ENCODE assay signal across 8 mouse cellular contexts in genomic region chr7:127912938-127913337, GRCm38 (mm10). TPM values are rescaled to one million over a fixed set of nuclear protein-coding genes. Genes with fewer than 3 reads are reported as not detected.
DNase-seq lines count a peak whose midpoint lies in the region; ATAC-seq and TF ChIP-seq lines count a peak whose summit lies in the region.

No protein-coding gene starts in this region.

- H3K4me2 ChIP-seq in embryonic facial prominence, embryonic 14.5 days (ENCODE audit: low read depth, low read length) = peak overlapping the region; percentile 78
- peak overlapping the region; percentile 74 for H3K4me2 ChIP-seq in intestine, postnatal 0 days (replicated peaks; ENCODE audit: low read depth)
- peak overlapping the region; percentile 59 for H3K4me2 ChIP-seq in neural tube, embryonic 14.5 days (ENCODE audit: low read depth, low read length)

- WGBS in liver, adult 2 months = 6% methylated on average over 4 of the region's 4 CpGs
- 29% methylated on average over 4 of the region's 4 CpGs for WGBS in embryonic facial prominence, embryonic 14.5 days
- 7% methylated on average over 4 of the region's 4 CpGs for WGBS in intestine, postnatal 0 days
- 27% methylated on average over 4 of the region's 4 CpGs for WGBS in neural tube, embryonic 14.5 days

- H3K9me3 ChIP-seq in embryonic facial prominence, embryonic 14.5 days (ENCODE audit: control insufficient read depth, low read length) = no peaks in the 10 kb centered on the region
- no peaks in the 10 kb centered on the region for H3K9me3 ChIP-seq in intestine, postnatal 0 days (ENCODE audit: control insufficient read depth)
- no peaks in the 10 kb centered on the region for H3K9me3 ChIP-seq in neural tube, embryonic 14.5 days (ENCODE audit: control insufficient read depth, low read length)

- peaks cover 5% of the 10 kb centered on the region; the same call in 1 of the 2 replicates for H3K79me2 ChIP-seq in liver, adult 2 months (ENCODE audit: control insufficient read depth, insufficient read depth, low read length)

- no peaks in the 10 kb centered on the region for H3K27me3 ChIP-seq in liver, adult 2 months (ENCODE audit: control insufficient read depth, insufficient read depth, low read length)
- no peaks in the 10 kb centered on the region for H3K27me3 ChIP-seq in embryonic facial prominence, embryonic 14.5 days (replicated peaks; ENCODE audit: control insufficient read depth, insufficient read depth, low read length)
- H3K27me3 ChIP-seq in intestine, postnatal 0 days (replicated peaks; ENCODE audit: control insufficient read depth, insufficient read depth, low read length) = no peaks in the 10 kb centered on the region
- H3K27me3 ChIP-seq in neural tube, embryonic 14.5 days (ENCODE audit: control insufficient read depth, insufficient read depth, low read length) = no peaks in the 10 kb centered on the region

- peak overlapping the region; percentile 90 for H3K9ac ChIP-seq in liver, adult 2 months (ENCODE audit: low read depth, low read length)
- H3K9ac ChIP-seq in embryonic facial prominence, embryonic 14.5 days (ENCODE audit: low read depth, low read length) = peak overlapping the region; percentile 84
- peak overlapping the region; percentile 64 for H3K9ac ChIP-seq in intestine, postnatal 0 days (ENCODE audit: low read depth, low read length)
- peak overlapping the region; percentile 61 for H3K9ac ChIP-seq in neural tube, embryonic 14.5 days (replicated peaks; ENCODE audit: low read depth, low read length)

- no peak for TF ChIP-seq CTCF in liver, adult 2 months (IDR thresholded peaks at IDR 0.05; ENCODE audit: low read depth, low read length)
- no peak for TF ChIP-seq CTCF in intestine, postnatal 0 days (IDR thresholded peaks at IDR 0.05; ENCODE audit: low read depth)

- peak overlapping the region; percentile 94 for H3K4me3 ChIP-seq in liver, adult 2 months (ENCODE audit: insufficient read depth, low read depth, low read length)
- peak overlapping the region; percentile 90 for H3K4me3 ChIP-seq in embryonic facial prominence, embryonic 14.5 days (ENCODE audit: low read depth, low read length)
- H3K4me3 ChIP-seq in intestine, postnatal 0 days (ENCODE audit: low read depth, low read length) = peak overlapping the region; percentile 82
- peak overlapping the region; percentile 65 for H3K4me3 ChIP-seq in neural tube, embryonic 14.5 days (ENCODE audit: low read depth, low read length)

- H3K27ac ChIP-seq in liver, adult 2 months (replicated peaks; ENCODE audit: insufficient read depth, low read depth, low read length) = peak overlapping the region; percentile 54
- H3K27ac ChIP-seq in embryonic facial prominence, embryonic 14.5 days (replicated peaks; ENCODE audit: low read depth, low read length) = peak overlapping the region; percentile 92
- H3K27ac ChIP-seq in intestine, postnatal 0 days (ENCODE audit: low read depth, low read length) = peak overlapping the region; percentile 77
- H3K27ac ChIP-seq in neural tube, embryonic 14.5 days (ENCODE audit: low read depth, low read length) = 0 out of 2 replicates have a peak overlapping the region, but pooled peaks have one; percentile 70

- peaks cover 16% of the 10 kb centered on the region for H3K36me3 ChIP-seq in liver, adult 2 months (ENCODE audit: control insufficient read depth, insufficient read depth, low read length)
- H3K36me3 ChIP-seq in embryonic facial prominence, embryonic 14.5 days (ENCODE audit: control insufficient read depth, insufficient read depth, low read length) = peaks cover 49% of the 10 kb centered on the region
- peaks cover 22% of the 10 kb centered on the region for H3K36me3 ChIP-seq in intestine, postnatal 0 days (ENCODE audit: control insufficient read depth, insufficient read depth)
- peaks cover 20% of the 10 kb centered on the region for H3K36me3 ChIP-seq in neural tube, embryonic 14.5 days (ENCODE audit: control insufficient read depth, insufficient read depth, low read length)

- DNase-seq in liver, adult 2 months (ENCODE audit: extremely low read depth, low read depth, low spot score) = no peak
- no peak for DNase-seq in liver
- no peak for DNase-seq in embryonic facial prominence, embryonic 14.5 days (ENCODE audit: low spot score)
- no peak for DNase-seq in layer of hippocampus, adult 11-12 months (ENCODE audit: low spot score)
- no peak for DNase-seq in right cerebral cortex, postnatal 36 days (ENCODE audit: low spot score in 2 of 2)

- no peak for ATAC-seq in embryonic facial prominence, embryonic 14.5 days (ENCODE audit: low read depth)
- ATAC-seq in intestine, postnatal 0 days = no peak
- ATAC-seq in neural tube, embryonic 14.5 days (ENCODE audit: low read depth) = no peak
- ATAC-seq in monocyte, adult 5-6 weeks (replicated peaks; ENCODE audit: insufficient number of reproducible peaks, low FRiP score, low TSS enrichment, poor library complexity, severe bottlenecking) = no peak

- TF ChIP-seq POLR2A in liver, adult 2 months (IDR thresholded peaks at IDR 0.05; ENCODE audit: extremely low read depth, insufficient read depth, low read length) = no peak

- H3K4me1 ChIP-seq in liver, adult 2 months (ENCODE audit: control insufficient read depth, insufficient read depth, low read length) = peaks cover 11% of the 10 kb centered on the region
- H3K4me1 ChIP-seq in embryonic facial prominence, embryonic 14.5 days (ENCODE audit: control insufficient read depth, insufficient read depth, low read length) = peaks cover 4% of the 10 kb centered on the region; the same call in 1 of the 2 replicates
- peaks cover 4% of the 10 kb centered on the region; the same call in 1 of the 2 replicates for H3K4me1 ChIP-seq in intestine, postnatal 0 days (replicated peaks; ENCODE audit: control insufficient read depth, insufficient read depth, low read length)
- H3K4me1 ChIP-seq in neural tube, embryonic 14.5 days (ENCODE audit: control insufficient read depth, insufficient read depth, low read length) = peaks cover 5% of the 10 kb centered on the region; the same call in 1 of the 2 replicates

RNA-seq across cellular contexts. Expression of gene Kat8, which starts 0.6 kb away (rescaled TPM):
- 15.8 and 18.3 TPM in 2 replicates for total RNA-seq in liver, adult 2 months (2014; rRNA removed)
- polyA plus RNA-seq in liver, adult 2 months (2012; rRNA removed) = 11.5 and 12.6 TPM in 2 replicates
- 31.7 and 35.5 TPM in 2 replicates for polyA plus RNA-seq in embryonic facial prominence, embryonic 14.5 days (2014; fragmentation: Nextera tagmentation; extraction: Ambion mirVana)
- polyA plus RNA-seq in intestine, postnatal 0 days (2015; fragmentation: Nextera tagmentation; extraction: Ambion mirVana) = 17.4 and 18.0 TPM in 2 replicates
- 48.6 and 49.4 TPM in 2 replicates for polyA plus RNA-seq in neural tube, embryonic 14.5 days (2014; fragmentation: Nextera tagmentation; extraction: Ambion mirVana)
- 48.9 to 58.0 TPM (median 55.2 TPM) in 3 replicates for total RNA-seq in monocyte, adult 5-6 weeks (2017)

RNA-seq across cellular contexts. Expression of gene Bckdk, which starts 9.1 kb away (rescaled TPM):
- 8.2 and 12.0 TPM in 2 replicates for total RNA-seq in liver, adult 2 months (2014; rRNA removed)
- polyA plus RNA-seq in liver, adult 2 months (2012; rRNA removed) = 17.5 and 19.8 TPM in 2 replicates
- 121 and 125 TPM in 2 replicates for polyA plus RNA-seq in embryonic facial prominence, embryonic 14.5 days (2014; fragmentation: Nextera tagmentation; extraction: Ambion mirVana)
- 94.0 and 94.2 TPM in 2 replicates for polyA plus RNA-seq in intestine, postnatal 0 days (2015; fragmentation: Nextera tagmentation; extraction: Ambion mirVana)
- polyA plus RNA-seq in neural tube, embryonic 14.5 days (2014; fragmentation: Nextera tagmentation; extraction: Ambion mirVana) = 58.0 and 65.8 TPM in 2 replicates
- total RNA-seq in monocyte, adult 5-6 weeks (2017) = 10.0 to 27.5 TPM (median 12.5 TPM) in 3 replicates

RNA-seq across cellular contexts. Expression of gene Prss8, which starts 17.0 kb away (rescaled TPM):
- total RNA-seq in liver, adult 2 months (2014; rRNA removed) = 2.9 and 5.9 TPM in 2 replicates
- polyA plus RNA-seq in liver, adult 2 months (2012; rRNA removed) = 3.8 and 8.6 TPM in 2 replicates
- polyA plus RNA-seq in embryonic facial prominence, embryonic 14.5 days (2014; fragmentation: Nextera tagmentation; extraction: Ambion mirVana) = 11.1 and 11.3 TPM in 2 replicates
- 63.0 and 64.4 TPM in 2 replicates for polyA plus RNA-seq in intestine, postnatal 0 days (2015; fragmentation: Nextera tagmentation; extraction: Ambion mirVana)
- 0.39 TPM in 1 of 2 replicates, not detected in the other for polyA plus RNA-seq in neural tube, embryonic 14.5 days (2014; fragmentation: Nextera tagmentation; extraction: Ambion mirVana)
- not detected in 3 replicates for total RNA-seq in monocyte, adult 5-6 weeks (2017)

RNA-seq across cellular contexts. Expression of gene Vkorc1, which starts 17.5 kb away (rescaled TPM):
- 261 and 316 TPM in 2 replicates for total RNA-seq in liver, adult 2 months (2014; rRNA removed)
- polyA plus RNA-seq in liver, adult 2 months (2012; rRNA removed) = 833 and 889 TPM in 2 replicates
- polyA plus RNA-seq in embryonic facial prominence, embryonic 14.5 days (2014; fragmentation: Nextera tagmentation; extraction: Ambion mirVana) = 286 and 318 TPM in 2 replicates
- 194 and 219 TPM in 2 replicates for polyA plus RNA-seq in intestine, postnatal 0 days (2015; fragmentation: Nextera tagmentation; extraction: Ambion mirVana)
- polyA plus RNA-seq in neural tube, embryonic 14.5 days (2014; fragmentation: Nextera tagmentation; extraction: Ambion mirVana) = 59.2 and 81.7 TPM in 2 replicates
- total RNA-seq in monocyte, adult 5-6 weeks (2017) = 1.4 to 3.6 TPM (median 2.3 TPM) in 3 replicates

RNA-seq across cellular contexts. Expression of gene Gm21974, which starts 17.7 kb away (rescaled TPM):
- not detected in 2 replicates for total RNA-seq in liver, adult 2 months (2014; rRNA removed)
- polyA plus RNA-seq in liver, adult 2 months (2012; rRNA removed) = not detected in 2 replicates
- polyA plus RNA-seq in embryonic facial prominence, embryonic 14.5 days (2014; fragmentation: Nextera tagmentation; extraction: Ambion mirVana) = not detected in 2 replicates
- not detected in 2 replicates for polyA plus RNA-seq in intestine, postnatal 0 days (2015; fragmentation: Nextera tagmentation; extraction: Ambion mirVana)
- 0.40 and 0.54 TPM in 2 replicates for polyA plus RNA-seq in neural tube, embryonic 14.5 days (2014; fragmentation: Nextera tagmentation; extraction: Ambion mirVana)
- total RNA-seq in monocyte, adult 5-6 weeks (2017) = not detected in 3 replicates
